8 mouse cellular contexts compared by ENCODE assay signal in the genomic region with DNA sequence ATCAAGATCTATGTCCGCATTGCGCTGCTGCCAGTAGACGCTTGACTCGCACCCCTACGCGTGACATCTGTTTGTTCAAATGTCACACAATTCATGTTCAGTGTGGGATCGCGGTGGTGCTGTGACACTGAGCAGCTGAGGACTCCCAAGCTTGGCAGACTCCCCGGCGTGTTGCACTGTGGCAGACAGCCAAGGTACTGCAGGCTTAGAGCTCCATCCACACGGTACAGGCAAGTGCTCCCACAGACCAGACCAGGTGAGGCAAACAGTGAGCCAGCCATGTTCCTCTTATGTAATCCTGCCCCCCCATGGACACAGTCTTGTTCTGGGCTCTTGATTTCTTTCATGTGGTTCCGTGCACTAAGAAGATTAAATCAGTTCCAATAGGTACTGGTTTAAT.
DNase-seq lines count a peak whose midpoint lies in the region; ATAC-seq lines count a peak whose summit lies in the region.

No protein-coding gene starts in this region.

- peak; percentile 4 for DNase-seq in R1 (ENCODE audit: low read depth, low spot score)
- DNase-seq in adrenal gland, postnatal 10 days = peak; percentile 82
- DNase-seq in frontal cortex, postnatal 25 days (ENCODE audit: low spot score in 2 of 2) = peak; percentile 43 to 57
- peak; percentile 8 to 14 for DNase-seq in kidney, adult 8-10 months
- peak; percentile 65 to 78 for DNase-seq in left cerebral cortex, postnatal 14 days (ENCODE audit: low spot score in 2 of 2)
- peak; percentile 78 for DNase-seq in right cerebral cortex, adult 18-20 months
- no peak for DNase-seq in hindbrain, embryonic 11.5 days (ENCODE audit: low spot score)

- no peak for ATAC-seq in neural tube, embryonic 15.5 days (ENCODE audit: low FRiP score)
- ATAC-seq in hindbrain, embryonic 11.5 days (ENCODE audit: low FRiP score) = no peak

- no peaks in the 10 kb centered on the region for H3K36me3 ChIP-seq in neural tube, embryonic 15.5 days
- no peaks in the 10 kb centered on the region for H3K36me3 ChIP-seq in hindbrain, embryonic 11.5 days (ENCODE audit: control insufficient read depth, insufficient read depth, low read length)

- WGBS in neural tube, embryonic 15.5 days = 76% methylated on average over 12 of the region's 12 CpGs
- 90% methylated on average over 12 of the region's 12 CpGs for WGBS in hindbrain, embryonic 11.5 days

- H3K9ac ChIP-seq in neural tube, embryonic 15.5 days (replicated peaks) = no peak overlapping the region
- H3K9ac ChIP-seq in hindbrain, embryonic 11.5 days (ENCODE audit: low read depth, low read length) = no peak overlapping the region

- no peak overlapping the region for H3K4me3 ChIP-seq in neural tube, embryonic 15.5 days (replicated peaks)
- no peak overlapping the region for H3K4me3 ChIP-seq in hindbrain, embryonic 11.5 days (ENCODE audit: low read depth, low read length)

- H3K4me1 ChIP-seq in neural tube, embryonic 15.5 days = peaks cover 6% of the 10 kb centered on the region; the same call in 1 of the 2 replicates
- H3K4me1 ChIP-seq in hindbrain, embryonic 11.5 days (replicated peaks; ENCODE audit: control insufficient read depth, insufficient read depth, low read length) = no peaks in the 10 kb centered on the region

- H3K27ac ChIP-seq in neural tube, embryonic 15.5 days (replicated peaks) = no peak overlapping the region
- H3K27ac ChIP-seq in hindbrain, embryonic 11.5 days (ENCODE audit: low read depth, low read length) = no peak overlapping the region

- no peaks in the 10 kb centered on the region for H3K27me3 ChIP-seq in neural tube, embryonic 15.5 days (replicated peaks)
- no peaks in the 10 kb centered on the region for H3K27me3 ChIP-seq in hindbrain, embryonic 11.5 days (ENCODE audit: control insufficient read depth, insufficient read depth, low read length)

- intact Hi-C loops in left cerebral cortex, postnatal 14 days (cut with DNase I) = no loop called here

- no peak overlapping the region for H3K4me2 ChIP-seq in neural tube, embryonic 15.5 days
- no peak overlapping the region for H3K4me2 ChIP-seq in hindbrain, embryonic 11.5 days (replicated peaks; ENCODE audit: low read depth, low read length)

- H3K9me3 ChIP-seq in neural tube, embryonic 15.5 days (replicated peaks) = no peaks in the 10 kb centered on the region
- H3K9me3 ChIP-seq in hindbrain, embryonic 11.5 days (ENCODE audit: control insufficient read depth, low read length) = no peaks in the 10 kb centered on the region
